Mouse (Mus musculus): ENCODE data around the gene Vmn2r106. TPM values are rescaled to one million over a fixed set of nuclear protein-coding genes. Genes with fewer than 3 reads are reported as not detected.

The Vmn2r106 gene
- polyA plus RNA-seq (2012; rRNA removed) = not detected in 2 replicates

DNA sequence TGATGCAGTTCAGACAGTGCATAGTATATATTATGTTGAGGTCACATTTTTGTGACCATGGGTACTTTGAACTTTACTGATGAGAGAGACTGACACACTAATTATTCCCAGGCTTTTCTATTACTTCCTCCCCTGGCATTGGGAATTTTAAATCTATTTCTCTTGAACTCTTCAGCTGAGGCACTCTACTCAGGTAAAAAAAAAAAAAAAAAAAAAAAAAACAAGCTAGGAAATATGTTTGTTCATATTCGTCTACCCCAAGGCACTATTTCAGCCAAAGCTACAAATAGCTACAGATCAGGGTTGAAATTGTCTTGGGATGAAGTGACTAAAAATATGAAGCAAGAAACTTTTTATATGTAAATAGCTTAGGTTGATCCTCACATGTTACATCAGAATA lies at the start of gene Vmn2r106:
TSS of gene Vmn2r106 (minus strand) at position 101 of the 400 bp plus-strand sequence.

DNA sequence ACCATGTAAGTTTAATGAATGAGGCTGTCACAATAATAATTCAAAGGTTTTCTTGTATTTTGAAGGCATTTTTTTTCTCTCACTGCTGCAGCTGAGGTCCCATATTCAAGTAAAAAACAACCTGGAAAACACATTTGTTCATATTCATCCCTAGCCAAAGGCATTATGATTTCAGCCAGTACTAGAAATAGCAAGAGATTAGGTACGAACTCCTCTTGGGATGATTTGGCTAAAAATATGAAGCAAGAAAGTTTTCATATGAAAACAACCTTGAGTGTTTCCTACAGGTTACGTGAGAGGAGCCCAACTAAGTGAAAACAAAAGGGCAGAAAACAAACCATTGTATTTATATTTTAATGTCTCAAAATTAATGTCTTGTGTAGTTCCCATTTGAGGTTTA lies 50.4 kb downstream of the Vmn2r106 start, which contains the start of gene Vmn2r105:
TSS of gene Vmn2r105 (minus strand) at position 101 of the 400 bp plus-strand sequence.

Other genes with a start within 250 kb of the Vmn2r106 start
- gene Vmn2r104, start 237.2 kb downstream of the Vmn2r106 start, polyA plus RNA-seq (2012; rRNA removed) = not detected in 2 replicates
- not detected in 2 replicates for gene Fpr-rs7, start 171.3 kb downstream of the Vmn2r106 start, polyA plus RNA-seq (2012; rRNA removed)
- not detected in 2 replicates for gene Fpr-rs6, start 102.5 kb downstream of the Vmn2r106 start, polyA plus RNA-seq (2012; rRNA removed)
- not detected in 2 replicates for gene Vmn2r105, start 50.5 kb downstream of the Vmn2r106 start, polyA plus RNA-seq (2012; rRNA removed)
- not detected in 2 replicates for gene Vmn2r107, start 59.7 kb upstream of the Vmn2r106 start, polyA plus RNA-seq (2012; rRNA removed)
- gene Vmn1r224, start 128.6 kb upstream of the Vmn2r106 start, polyA plus RNA-seq (2012; rRNA removed) = not detected in 2 replicates
- gene Vmn2r108, start 195.8 kb upstream of the Vmn2r106 start, polyA plus RNA-seq (2012; rRNA removed) = not detected in 2 replicates
- not detected in 2 replicates for gene Vmn1r225, start 212.6 kb upstream of the Vmn2r106 start, polyA plus RNA-seq (2012; rRNA removed)